Mouse (Mus musculus): Measurements from ENCODE around the gene Txnrd1. TPM values are rescaled to one million over a fixed set of nuclear protein-coding genes. Genes with fewer than 3 reads are reported as not detected.

Txnrd1 gene
- total RNA-seq, 2 experiments from 2014 or later = 45.6 to 48.6 TPM

DNA sequence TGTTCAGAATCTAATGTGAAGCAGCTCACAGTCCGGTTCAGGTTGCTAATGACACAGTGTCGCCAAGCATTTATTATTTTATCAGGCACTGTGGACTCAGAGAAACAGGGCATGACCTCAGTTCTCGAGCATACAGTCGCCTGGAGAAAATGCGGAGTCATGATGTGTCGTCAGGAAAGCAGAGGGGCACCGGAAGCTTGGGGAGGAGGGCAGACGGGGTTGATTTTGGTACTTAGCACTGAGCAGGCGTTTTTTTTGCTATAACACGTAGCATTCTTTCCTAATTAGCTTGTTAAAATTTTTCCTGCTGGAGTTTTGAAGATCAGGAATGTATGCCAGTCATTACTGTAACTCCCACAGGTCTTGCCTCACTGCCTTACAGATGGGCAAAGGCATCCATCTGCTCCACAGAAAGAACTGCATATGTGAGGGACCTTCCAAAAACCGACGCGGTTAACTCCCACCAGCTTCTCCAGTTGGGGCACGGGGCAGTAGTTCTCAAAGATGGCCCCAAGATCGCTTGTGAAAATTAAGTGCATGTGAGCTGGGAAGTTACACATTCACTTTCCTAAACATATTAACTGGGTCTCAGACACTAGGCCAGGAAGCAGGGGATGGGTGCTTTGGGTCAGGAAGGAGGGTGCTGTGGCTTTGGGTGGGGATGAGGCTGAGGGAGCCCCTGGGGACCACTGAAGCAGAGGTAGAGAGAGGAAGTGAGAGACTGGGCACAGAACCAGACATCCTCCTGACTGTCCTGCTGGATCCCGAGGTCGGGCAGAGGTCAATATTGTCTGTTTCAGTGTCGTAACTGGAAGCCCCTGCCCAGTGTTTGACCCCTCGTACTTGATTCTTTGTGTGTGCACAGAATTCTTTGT is 19.4 kb upstream of the Txnrd1 start:
- intact Hi-C loops (cut with DNase I) = no loop called here
- no peak for DNase-seq (ENCODE audit: low spot score in 2 of 2)

GRCm38 (mm10) chr10:82816441-82816840 is 17.3 kb upstream of the Txnrd1 start:
- intact Hi-C loops (cut with DNase I) = loop anchor here (1.0 kb wide), 1 partner anchor 84 kb away; no protein-coding TSS in a partner anchor
- DNase-seq (ENCODE audit: low spot score in 2 of 2) = no peak

DNA sequence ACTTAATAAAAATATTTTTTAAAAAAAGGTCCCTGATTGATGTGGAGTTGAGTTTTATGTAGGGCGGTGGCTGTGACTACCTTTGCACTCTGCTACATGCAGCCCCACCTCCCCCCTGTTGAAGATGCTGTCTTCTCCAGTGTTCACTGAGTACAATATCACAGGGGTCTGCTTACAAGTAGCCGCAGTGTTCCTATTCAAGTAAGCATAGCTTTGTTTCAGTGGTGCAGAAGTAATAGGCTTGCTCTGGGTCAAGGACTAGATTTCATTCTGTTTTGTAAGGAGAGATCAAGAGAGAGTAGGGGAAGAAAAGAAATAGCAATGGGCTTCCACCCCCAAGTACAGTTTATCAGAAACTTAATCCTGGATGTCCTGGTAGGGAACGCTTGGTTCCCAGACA is 16.2 kb upstream of the Txnrd1 start:
- intact Hi-C loops (cut with DNase I) = no loop called here
- no peak for DNase-seq (ENCODE audit: low spot score in 2 of 2)

GRCm38 (mm10) chr10:82817936-82818335 is 15.8 kb upstream of the Txnrd1 start:
- intact Hi-C loops (cut with DNase I) = no loop called here

GRCm38 (mm10) chr10:82818661-82819060 is 15.1 kb upstream of the Txnrd1 start:
- intact Hi-C loops (cut with DNase I) = no loop called here
- no peak for DNase-seq (ENCODE audit: low spot score in 2 of 2)

More at GRCm38 (mm10) chr10:82817936-82818335, 15.8 kb upstream of the Txnrd1 start:
- no peak for DNase-seq (ENCODE audit: low spot score in 2 of 2)

DNA sequence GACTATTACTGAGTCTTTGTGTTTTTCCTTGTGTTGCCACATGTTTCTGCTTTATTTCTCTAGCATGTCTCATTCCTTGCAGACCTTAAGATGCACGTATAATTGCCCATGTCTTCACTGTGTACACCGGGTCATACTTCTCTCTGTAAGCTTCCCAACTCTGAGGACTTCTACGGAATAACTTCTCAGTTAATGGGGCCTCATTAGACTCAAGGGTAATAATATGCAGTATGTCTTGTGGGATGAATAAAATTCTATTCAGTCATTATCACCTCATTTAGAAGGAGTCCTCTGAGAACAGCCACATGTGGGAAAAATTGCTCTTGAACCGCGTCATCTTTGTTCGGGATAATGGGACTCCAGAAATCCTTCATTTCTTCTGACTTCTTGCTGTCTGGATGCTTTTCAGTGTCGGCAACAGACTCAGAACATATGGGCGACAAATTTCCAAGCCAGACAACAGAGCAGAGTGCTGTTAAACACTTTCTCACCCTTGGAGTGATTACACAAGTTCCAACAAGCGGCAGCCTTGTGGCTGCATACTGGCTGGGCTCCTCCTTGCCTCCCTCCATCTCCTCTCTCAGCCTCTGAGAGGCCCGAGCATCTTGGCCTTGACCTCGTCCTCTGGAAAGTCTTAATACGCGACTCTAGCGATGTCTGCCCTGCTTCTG is 10.5 kb upstream of the Txnrd1 start:
- no peak for DNase-seq (ENCODE audit: low spot score in 2 of 2)

DNA sequence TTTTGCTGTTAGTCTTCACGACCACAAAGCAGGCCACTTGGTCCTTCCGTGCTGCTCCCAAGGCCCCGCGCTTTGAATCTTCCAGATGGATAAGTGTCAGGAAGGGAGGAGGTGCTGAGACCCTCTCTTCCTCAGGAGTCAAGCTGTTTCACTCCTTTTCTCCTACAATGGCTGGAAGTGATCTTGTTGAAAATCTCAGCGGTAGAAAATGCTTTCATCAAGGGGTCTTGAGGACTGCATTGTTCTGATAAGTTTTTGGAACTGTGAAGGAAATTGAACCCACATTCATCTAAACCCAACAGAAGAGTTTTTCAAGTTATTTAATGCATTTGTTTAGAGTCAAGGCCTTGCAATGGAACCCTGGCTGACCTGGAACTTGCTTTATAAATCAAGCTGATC is 10.0 kb upstream of the Txnrd1 start:
- intact Hi-C loops (cut with DNase I) = loop anchor here (5.0 kb wide), 1 partner anchor 39 kb away; no protein-coding TSS in a partner anchor
- no peak for DNase-seq (ENCODE audit: low spot score in 2 of 2)

More for the DNA sequence above, 10.5 kb upstream of the Txnrd1 start:
- intact Hi-C loops (cut with DNase I) = loop anchor here (5.0 kb wide), 1 partner anchor 39 kb away; no protein-coding TSS in a partner anchor

DNA sequence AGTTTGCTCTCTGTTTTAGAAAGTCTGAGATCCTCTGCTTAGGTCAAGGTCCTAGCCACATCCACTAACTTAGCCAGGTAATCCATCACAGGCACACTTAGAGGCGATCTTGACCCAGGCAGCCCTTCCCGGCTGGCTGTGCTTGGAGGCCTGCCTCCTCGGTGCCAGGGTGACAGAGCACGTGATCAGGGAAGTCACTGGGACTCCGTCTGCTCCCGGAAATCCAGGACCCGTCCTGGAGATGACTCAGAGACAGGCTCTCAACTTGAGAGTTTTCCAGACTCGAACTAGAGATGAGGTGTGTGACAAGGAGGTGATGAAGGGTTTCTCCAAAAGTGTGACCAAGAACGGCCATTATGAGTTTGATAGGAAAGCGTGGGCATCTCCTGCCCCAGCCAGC is 9.2 kb upstream of the Txnrd1 start:
- DNase-seq (ENCODE audit: low spot score in 2 of 2) = no peak
- intact Hi-C loops (cut with DNase I) = loop anchor here (5.0 kb wide), 1 partner anchor 38 kb away; no protein-coding TSS in a partner anchor

- peak; percentile 24 for DNase-seq (ENCODE audit: low spot score in 2 of 2)
- intact Hi-C loops (cut with DNase I) = no loop called here
Measured at GRCm38 (mm10) chr10:82826516-82826915, 7.2 kb upstream of the Txnrd1 start.

DNA sequence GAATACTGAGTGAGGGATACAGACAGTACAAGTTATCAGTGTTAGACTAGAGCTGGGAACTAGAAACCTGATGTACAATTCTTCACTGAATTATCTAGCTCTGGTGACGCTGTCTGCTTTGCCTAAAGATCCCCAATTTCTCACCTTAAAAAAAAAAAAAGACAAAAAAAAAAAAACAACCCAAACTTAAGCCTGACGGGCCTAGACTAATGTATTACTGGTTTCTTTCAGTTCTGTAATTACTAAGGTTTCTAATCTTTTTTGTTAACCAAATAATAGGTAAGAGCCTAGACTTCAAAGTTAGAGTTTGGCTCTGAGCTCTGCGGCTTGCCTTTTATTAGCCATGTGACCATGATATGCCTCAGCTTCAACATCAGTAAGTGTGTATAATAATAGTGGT is 2.1 kb downstream of the Txnrd1 start:
- intact Hi-C loops (cut with DNase I) = no loop called here
- DNase-seq (ENCODE audit: low spot score in 2 of 2) = no peak

DNA sequence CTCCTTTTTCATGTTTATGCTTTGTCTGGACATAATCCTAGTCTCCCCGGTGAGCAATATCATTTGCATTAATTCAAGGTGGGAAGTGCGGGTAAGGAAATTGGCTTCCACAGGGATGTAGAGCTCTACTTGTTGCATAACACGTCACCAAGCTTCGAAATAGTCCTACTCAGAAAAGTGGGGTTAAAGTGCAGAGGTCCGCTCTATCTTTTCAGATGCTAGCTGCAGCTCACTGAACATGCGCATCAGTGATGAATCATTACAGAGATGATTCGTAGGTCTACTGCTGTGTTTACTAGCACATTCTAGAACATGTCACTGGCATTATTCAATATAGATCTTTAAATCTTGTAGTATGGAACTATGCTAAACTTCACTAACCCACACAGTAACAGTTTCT is 4.6 kb downstream of the Txnrd1 start:
- DNase-seq (ENCODE audit: low spot score in 2 of 2) = no peak
- intact Hi-C loops (cut with DNase I) = no loop called here

DNA sequence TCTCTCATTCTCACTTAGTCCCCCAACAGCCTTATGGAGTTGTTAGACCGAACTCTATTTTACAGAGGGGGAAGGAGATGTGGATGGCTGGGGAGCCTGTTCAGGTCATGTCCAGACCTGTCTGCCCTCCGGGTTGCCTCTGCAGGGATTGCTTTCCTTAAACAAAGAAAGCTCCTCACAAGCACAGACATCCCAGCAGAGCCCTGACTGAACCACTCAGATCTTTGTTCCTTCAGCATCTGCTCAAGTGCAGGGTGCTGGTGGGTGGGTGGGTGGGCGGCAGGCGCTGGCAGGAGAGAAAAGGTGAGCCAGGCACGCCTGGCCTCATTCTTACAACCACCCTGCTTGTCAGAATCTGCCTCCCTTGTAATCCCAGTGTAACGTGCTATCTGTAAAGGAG is 10.3 kb downstream of the Txnrd1 start:
- intact Hi-C loops (cut with DNase I) = no loop called here
- DNase-seq (ENCODE audit: low spot score in 2 of 2) = no peak

- no peak for DNase-seq (ENCODE audit: low spot score in 2 of 2)
- intact Hi-C loops (cut with DNase I) = no loop called here
Measured at GRCm38 (mm10) chr10:82844731-82845130, 11.0 kb downstream of the Txnrd1 start.

DNA sequence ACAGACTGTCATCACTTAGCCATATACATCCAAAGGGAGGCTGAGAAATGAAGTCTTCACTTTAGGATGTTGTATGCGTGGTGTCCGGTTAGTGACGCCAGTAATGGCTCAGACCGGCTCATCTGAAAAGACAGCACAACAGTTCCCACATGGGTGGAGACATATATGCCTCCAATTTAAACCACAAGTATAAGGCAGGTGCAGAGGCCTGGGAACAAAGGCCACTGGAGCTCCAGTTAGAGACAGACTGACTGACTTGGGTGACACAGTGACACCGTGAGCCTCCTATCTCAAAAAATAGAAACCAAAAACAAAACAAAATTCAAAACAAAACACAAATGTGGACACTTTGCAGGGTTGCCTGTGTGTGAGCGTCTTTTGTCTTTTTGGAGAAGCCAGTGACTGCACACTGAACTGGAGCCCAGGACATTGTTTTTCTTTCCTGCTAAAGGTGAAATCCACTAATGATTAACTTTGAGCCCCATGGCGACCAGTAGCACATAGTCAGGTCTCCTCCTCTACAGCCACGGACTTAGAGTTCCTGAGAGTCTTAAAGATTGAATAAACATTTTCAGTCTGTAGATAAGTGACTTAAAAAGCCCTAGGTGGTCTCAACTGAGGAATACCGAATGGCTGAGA is 14.2 kb downstream of the Txnrd1 start:
- intact Hi-C loops (cut with DNase I) = no loop called here
- no peak for DNase-seq (ENCODE audit: low spot score in 2 of 2)

DNA sequence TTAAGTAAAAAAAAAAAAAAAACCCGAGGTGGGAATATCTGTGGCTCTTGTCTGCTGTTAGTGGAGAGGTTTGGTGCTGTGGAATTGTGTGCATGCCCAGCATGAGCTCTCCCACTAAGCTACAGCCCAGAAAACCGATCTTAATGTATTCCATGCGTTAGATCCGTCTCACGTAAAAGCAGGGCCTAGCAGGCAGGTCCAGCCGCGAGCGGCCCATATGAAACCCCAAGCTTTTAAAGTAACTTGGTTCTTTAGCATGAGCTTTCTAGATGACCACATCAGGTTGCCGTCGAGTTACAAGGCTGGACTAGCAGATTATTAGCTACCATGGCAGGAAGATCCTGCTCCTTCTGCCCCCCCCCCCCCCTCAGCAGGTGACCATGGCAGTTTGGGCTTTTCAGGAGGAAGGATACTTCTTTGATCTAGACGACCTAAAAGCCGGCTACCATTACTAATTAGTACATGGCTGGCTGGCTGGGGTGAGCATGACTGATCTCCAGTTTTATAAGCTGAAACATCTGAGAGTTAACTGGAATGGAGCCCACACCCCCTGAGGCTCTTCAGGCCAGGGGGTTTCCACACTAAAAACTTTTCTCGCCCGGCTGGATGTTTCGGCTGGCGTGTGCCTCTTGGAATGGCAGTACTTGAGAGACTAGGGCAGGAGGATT is 16.1 kb downstream of the Txnrd1 start:
- intact Hi-C loops (cut with DNase I) = no loop called here

DNA sequence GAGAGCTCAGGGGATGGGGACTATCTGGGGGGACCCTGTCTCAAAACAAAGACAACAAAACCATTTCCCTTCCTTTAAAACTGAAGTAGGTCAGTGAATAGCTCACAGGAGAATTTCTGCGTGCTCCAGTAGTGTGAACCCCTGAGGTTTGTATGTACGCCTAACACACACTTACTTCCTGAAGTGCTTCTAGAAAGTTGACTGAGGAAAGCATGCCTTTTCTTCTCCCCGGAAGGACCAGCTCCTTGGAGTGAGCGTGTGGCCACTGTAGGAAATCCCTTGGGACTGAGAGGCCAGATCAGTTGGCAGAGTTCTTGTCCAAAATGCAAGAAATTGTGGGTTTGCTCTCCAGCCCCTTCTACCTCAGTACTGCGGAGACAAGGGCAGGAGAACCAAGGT is 16.6 kb downstream of the Txnrd1 start:
- DNase-seq (ENCODE audit: low spot score in 2 of 2) = no peak
- intact Hi-C loops (cut with DNase I) = no loop called here

More for the DNA sequence above, 16.1 kb downstream of the Txnrd1 start:
- no peak for DNase-seq (ENCODE audit: low spot score in 2 of 2)

- DNase-seq (ENCODE audit: low spot score in 2 of 2) = no peak
- intact Hi-C loops (cut with DNase I) = no loop called here
Measured at GRCm38 (mm10) chr10:82851751-82852150, 18.0 kb downstream of the Txnrd1 start.

DNA sequence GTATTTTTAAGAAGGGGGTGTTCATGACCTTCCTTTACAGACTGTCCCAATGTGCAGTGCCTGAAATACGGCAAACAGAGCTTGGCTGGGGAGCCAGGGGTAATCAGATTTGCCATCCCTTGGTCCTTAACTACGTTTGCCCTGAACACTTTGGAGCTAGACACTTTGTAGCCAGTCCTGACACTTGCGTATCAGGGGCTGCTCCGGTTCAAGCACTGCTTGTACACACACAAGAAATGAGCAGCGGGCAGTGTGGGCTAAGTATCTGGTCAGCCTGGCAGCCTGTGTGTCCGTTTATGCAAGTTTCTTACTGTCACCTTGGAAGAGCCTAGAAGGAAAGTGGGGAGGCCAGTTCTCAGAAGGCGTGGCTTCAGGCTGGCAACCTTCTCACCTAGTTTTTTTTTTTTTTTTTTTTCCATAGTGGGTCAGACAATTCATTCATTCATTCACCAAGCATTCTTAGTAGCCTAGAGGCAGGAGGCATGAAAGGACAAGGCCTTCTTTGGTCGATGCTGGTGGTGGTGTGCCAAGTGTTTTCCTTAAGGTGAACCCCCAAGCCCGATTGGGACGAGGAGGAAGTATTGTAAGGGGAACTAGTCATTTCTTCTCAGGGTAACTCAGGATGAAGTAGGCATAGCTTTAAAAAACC is 24.4 kb downstream of the Txnrd1 start:
- DNase-seq (ENCODE audit: low spot score in 2 of 2) = no peak
- intact Hi-C loops (cut with DNase I) = no loop called here
